Mouse (Mus musculus) thymus, adult 2 months (tissue): ENCODE measurements around the gene Parvb.

ENCODE experiments used
- CTCF ChIP-seq: fragments of 200-500 bp; IDR thresholded peaks from 2 replicates; pipeline ENCODE4 v1.5.1; 2012; ENCODE audit warnings: mild to moderate bottlenecking, control low read depth, low read length, moderate library complexity, borderline replicate concordance; ENCODE audit not compliant: control insufficient read depth, poor library complexity, insufficient read depth; ENCODE audit errors: extremely low read depth
- POLR2A ChIP-seq: fragments of 200-500 bp; IDR thresholded peaks from 2 replicates; pipeline ENCODE4 v1.6.1; 2012; ENCODE audit warnings: mild to moderate bottlenecking, low read length, control low read depth, moderate library complexity; ENCODE audit not compliant: control insufficient read depth, poor library complexity, insufficient read depth; ENCODE audit errors: extremely low read depth

DNA sequence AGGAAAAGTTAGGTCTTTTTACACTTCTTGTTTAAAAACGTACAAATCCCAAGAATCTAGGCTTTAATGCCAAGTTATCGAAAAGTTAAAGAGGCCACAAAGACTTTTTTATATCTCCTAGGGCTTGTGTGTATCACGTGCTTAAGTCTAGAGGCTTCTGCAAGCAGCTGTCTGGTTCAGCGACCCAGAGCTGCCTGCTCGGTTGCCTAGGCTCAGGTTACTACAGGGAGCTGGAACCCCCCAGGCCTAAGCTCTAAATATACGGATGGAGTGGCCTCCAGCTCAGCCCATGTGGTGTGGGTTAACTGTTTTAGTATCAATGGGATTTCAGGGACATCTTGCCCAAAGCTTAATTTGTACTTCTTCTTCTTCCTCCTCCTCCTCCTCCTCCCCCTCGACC lies 9.7 kb downstream of the Parvb start:
- no peak for TF ChIP-seq CTCF
- TF ChIP-seq POLR2A, result no peak
